Mouse (Mus musculus) regulatory T cell (primary cell): ENCODE measurements around the gene Gzmm.
"Not testable (repeated sequence)": the region's sequence is repeated elsewhere in the genome, so short reads cannot be mapped to it uniquely, and the experiment has no call there.

Experiments
- in situ Hi-C: fragments of 300-600 bp; cut with MboI, MseI; formaldehyde crosslinking; loops from one replicate; pipeline ENCODE4 v1.15.1; 2025; ENCODE audit warnings: high pct_unique_total_duplicates

Gene Gzmm

DNA sequence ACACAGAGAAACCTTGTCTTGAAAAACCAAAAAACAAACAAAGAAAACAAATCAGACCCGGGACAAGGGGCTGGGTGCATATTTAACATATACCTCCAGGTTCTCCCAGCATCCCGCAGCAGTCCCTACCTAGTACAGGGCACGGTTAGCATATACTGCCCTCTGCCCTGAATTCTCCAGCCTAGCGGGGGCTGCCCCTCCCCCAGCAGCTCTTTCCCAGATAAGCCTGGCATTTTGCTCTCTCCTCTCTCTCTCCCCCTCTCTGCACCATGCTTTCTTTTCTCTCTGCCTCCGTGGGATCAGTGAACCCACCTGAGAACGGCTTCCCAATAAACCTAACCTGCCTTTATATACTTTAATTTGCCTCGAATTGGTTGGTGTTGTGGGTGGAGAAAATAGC, 11.9 kb downstream of the Gzmm start:
- in situ Hi-C loops: no loop called here

DNA sequence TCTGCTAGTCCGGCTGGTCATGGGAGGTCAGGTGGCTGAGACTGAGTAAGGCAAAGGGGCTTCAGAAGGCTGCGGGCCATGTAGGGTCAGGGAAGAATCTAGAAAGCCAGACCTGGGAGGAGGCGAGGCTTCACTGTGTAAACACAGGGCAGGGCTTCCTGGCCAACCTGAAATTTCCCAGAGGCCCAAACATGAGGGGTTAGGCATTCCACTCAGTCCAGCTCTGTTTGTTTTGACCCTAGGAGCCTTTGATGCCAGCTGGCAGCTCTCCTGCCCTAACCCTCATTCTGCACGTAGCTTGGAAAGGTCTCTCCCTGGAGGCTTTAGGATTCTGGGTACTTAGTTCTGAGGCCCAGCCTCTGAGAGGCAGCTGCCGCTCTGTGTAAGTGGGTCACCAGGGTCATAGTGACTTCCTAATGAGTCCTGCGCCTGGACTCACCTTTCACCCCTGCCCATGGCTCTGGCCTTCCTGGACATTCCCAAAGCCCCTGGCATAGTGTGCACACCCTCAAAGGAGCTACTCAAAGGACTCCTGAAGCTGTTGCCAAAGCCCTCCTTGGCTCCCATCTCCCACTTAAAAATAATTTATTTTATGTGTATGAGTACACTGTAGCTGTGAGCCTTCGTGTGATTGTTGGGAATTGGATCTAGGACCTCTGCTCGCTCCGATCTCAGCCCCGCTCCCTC, 12.8 kb downstream of the Gzmm start:
- in situ Hi-C loops: no loop called here

DNA sequence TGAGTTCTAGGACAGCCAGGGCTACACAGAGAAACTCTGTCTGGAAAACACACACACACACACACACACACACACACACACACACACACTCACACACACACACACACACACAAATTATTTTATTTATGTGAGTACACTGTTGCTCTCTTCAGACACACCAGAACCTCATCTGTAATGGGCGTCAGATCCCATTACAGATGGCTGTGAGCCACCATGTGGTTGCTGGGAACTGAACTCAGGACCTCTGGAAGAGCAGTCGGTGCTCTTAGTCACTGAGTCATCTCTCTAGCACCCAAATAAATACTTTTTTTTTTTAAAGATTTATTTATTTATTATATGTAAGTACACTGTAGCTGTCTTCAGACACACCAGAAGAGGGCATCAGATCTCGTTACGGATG, 14.2 kb downstream of the Gzmm start:
- in situ Hi-C loops: not testable (repeated sequence)

DNA sequence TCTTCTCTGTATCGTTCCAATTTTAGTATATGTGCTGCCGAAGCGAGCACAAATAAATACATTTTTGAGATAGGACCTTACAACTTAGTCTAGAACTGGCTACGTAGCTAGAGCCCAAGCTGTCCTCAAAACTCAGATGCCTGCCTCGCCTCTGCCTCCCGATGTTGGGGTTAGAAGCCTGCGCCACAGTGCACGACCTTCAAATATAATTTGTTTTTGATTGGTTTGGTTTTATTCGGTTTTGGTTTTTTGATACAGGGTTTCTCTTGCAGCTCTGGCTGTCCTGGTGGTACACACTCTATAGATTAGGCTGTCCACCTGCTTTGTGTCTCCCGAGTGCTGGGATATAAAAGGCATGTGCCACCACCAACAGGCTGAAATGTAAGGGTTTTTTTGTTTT, 14.7 kb downstream of the Gzmm start:
- in situ Hi-C loops: no loop called here

DNA sequence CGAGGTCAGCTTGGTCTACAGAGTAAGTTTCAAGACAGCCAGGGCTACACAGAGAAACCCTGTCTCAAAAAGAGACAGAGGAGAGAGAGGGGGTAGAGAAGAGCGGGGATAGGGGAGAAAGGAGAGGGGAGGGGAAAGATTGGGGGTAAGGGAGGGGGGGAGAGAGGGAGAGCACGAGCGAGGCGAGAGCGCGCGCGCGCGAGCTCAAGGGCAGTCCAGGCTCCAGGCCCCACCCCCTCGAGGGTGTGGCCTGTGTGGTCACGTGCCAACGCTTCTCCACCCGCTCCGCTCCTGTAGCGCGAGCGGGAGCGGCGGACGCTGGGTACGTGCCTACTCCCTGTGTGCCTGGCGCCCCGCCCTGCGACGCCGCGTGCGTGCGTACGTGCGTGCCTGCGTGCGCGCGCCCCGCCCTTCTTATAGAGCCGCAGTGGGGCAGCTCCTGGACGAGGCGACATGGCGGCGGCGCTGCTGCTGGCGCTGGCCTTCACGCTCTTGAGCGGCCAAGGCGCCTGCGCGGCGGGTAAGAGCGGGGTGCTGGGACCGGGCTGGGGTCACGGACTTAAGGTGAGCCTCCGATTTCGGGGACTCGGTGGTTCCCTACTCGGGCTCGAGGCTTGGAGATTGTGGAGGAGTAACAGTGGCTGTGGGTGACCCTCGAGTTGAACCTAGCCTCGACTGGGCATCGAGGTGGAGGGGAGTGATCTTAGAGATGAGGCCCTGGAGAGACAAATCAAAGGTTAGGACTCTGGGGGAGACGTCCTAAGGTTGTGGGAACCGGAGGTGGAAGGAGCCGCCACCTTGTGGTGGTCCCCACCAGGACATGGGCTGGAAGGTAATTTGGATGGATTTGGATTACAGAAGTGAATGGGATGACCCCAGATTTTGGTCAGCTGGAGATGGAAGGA, 15.5 kb downstream of the Gzmm start, which contains the start of gene Bsg:
TSS of gene Bsg (plus strand) at position 427 of the 905 bp plus-strand sequence.
- in situ Hi-C loops: no loop called here

DNA sequence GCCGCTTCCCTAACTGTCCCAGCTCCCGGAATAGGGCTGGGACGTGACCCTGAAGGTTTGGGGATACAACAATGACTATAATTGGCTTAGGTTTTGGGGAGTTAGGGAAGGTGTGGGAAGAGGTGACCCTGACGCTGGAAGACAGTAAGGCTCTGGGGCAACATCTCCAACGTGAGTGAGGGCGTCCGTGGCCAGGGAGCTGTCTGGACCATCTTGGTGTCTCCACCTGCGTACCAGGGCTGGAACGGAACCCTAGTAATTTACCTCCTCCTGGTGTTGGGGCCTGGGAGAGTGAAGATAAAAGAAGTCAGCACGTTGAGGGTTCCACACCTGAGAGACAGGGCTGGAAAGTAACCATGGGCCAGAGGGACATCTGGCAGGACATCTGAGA, 16.1 kb downstream of the Gzmm start:
- in situ Hi-C loops: no loop called here

DNA sequence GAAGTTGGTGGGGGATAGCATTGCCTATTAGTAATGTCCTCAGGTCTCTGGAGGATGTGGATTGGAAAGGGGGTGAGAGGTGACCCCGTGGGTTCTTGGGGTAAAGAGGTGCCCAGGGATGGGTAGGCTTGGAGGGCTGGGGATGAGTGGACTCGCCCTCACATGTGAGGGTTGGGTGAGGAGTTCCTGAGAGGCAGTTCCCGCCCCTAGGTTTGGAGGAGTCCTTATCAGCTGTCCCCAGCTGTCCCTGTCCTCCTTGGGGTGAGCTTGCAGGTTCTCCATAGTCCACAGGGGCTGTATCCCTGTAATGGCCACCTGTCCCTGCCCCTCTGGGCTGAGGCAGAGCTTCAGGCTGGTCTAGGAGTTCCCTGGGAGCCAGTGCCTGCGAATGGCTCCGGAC, 17.1 kb downstream of the Gzmm start:
- in situ Hi-C loops: no loop called here

DNA sequence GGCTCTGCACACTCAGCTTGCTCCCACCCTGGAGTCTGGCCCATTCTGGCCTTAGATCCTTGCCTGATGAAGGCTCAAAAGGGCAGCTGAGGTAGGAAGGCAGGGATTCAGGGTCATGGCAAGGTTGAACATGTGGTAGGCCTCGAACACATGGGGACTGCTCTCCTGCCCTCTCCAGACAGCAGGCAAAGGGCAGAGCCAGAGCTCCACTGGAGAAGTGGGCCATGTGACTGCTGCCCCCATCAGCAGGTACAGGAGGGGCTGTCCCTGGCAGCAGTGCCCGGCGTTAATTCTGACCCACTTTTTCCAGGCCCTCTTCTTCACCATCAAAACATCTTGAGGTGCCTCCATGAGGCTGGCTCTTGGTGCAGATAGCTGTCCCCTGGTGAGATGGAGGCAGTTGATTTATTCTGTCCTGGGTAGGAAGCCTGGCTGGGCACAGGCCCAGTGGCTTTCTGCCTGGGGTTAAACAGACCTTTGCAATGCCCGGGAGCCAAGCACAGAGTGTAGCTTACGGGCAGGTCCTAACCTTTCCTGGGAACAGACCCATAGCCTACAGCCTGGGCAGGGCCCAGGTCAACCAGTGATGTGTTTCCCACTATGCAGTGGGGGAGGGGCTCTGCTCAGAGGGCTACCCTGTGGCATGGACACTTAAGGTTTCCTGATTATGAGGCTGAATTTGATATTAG, 17.7 kb downstream of the Gzmm start:
- in situ Hi-C loops: no loop called here

DNA sequence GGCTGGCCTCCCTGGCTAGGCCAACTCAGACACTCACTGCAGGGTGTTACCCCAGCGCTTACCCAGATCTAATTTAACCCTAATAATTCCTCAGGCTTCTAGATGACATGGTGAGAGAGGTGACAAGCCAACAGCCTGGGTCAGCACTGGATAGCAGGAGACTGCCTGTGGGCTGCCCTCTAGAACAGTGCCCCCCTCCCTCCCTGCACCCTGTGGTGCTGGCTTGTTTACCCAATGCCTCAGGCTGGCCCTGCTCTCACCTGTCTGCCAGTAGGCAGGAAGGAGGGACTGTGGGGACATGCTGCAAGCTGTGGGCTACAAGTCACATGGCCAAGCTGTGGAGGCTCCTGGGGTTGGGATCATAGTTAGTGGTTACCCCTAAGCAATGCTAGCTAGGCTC, 18.3 kb downstream of the Gzmm start:
- in situ Hi-C loops: no loop called here

DNA sequence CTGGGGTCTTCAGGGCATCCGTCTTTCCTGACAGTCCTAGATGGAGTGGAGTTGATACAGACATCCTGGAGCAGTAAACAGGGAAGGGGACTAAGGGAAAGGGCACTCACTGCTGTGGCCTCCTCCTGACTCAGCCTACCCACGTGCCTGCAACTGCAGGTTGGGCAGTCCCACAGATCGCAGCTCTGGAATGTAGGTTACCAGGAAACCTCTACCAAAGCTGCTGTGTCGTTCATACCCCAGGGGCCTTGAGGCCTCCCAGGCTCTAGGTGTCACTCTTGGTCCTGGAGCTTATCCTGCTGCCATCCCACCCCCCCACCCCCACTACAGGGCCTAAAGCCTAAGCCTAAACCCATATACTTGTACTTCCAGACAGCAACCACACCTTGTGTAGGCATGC, 18.9 kb downstream of the Gzmm start:
- in situ Hi-C loops: no loop called here

DNA sequence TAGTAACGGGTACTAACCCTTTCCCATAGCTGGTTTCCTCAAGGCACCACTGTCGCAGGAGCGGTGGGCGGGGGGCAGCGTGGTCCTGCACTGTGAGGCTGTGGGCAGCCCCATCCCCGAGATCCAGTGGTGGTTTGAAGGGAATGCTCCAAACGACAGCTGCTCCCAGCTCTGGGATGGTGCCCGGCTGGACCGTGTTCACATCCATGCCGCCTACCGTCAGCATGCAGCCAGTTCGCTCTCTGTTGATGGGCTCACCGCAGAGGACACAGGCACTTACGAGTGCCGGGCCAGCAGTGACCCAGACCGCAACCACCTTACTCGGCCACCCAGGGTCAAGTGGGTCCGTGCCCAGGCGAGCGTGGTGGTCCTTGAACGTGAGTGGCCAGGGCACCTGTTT, 19.8 kb downstream of the Gzmm start:
- in situ Hi-C loops: no loop called here

DNA sequence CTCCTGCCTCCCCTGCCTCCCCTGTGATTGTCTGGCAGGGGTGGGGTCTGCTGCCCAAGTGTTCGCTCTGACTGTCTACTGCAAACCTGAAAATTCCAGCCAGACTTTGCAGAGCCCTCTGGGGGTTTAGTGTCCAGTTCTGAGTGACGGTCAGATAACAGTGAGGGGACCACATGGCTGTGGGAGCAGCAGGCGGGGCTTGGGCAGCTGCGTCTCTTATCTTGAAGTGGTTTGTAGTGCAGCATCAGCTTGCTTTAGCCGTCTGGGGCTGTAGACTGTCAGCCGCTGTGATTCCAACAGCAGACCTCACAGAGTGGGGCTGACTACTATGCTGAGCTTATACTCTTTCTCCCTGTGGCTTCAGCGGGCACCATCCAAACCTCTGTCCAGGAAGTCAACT, 20.5 kb downstream of the Gzmm start:
- in situ Hi-C loops: no loop called here

DNA sequence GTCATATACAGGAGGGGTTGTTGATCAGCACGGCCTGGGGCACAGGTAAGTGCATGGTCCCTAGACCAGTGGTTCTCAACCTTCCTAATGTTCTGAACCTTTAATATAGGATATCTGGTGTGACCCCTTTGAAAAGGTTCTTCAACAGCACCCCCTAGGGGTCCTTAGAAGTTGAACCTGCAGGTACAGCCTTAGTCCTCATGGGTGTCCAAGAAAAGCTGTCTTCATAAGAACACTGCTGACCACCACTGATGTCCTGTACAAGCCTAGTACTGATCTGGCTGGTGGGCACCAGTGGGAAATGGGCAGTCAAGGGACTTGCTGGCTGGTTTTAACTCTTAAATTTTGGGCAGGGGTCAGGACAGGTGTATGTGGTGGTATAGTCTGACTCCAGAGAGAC, 23.2 kb downstream of the Gzmm start:
- in situ Hi-C loops: loop anchor here (5.0 kb wide), 1 partner anchor 75 kb away; no protein-coding TSS in a partner anchor

DNA sequence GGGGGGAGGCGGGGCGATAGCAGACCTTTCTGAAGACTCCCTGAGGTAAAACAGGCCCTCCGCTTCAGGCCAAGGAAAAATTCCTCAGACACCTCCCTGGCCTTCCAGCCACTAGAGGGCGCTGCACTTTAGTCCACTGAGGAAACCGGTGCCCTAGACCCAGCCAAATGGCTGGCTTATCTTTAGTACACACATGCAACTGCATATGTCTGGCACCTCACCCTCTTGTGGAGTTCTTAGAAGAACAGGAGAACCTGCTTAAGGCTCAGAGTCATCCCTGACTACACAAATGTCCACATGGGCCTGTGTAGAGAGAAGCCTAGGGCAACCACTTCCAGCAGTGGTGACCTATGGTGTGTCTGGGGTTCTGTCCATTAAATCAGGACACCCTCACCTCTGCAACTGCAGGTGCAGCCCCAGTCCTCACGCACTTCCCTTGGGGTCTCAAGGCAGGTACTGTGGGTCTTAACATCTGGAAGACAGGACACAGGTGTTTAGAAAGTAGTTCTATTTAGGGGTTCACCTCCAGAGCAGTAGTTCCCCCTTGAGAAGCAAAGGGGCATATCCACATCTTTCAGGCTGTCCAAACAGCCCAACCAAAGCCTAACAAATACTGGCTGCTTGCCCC, 23.8 kb downstream of the Gzmm start:
- in situ Hi-C loops: loop anchor here (5.0 kb wide), 1 partner anchor 75 kb away; no protein-coding TSS in a partner anchor

DNA sequence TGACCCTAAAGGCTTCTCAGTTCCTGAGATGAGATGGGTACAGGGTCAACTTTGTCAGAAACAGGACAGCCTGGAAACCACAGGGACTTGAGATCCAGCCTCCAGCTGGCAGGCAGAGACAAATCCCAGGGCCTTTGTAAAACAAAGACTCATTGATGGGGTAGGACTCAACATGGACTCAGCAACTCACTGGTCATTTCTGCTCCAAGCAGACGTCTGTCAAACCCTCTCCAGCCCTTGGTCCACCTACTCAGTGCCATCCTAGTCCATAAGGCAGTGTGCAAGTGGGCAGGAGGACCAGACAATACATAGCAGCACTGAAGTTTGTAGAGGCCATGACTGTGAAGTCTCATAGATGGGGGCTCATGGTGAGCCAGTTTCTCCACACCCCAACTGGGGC, 24.3 kb downstream of the Gzmm start:
- in situ Hi-C loops: loop anchor here (5.0 kb wide), 1 partner anchor 74 kb away; no protein-coding TSS in a partner anchor

DNA sequence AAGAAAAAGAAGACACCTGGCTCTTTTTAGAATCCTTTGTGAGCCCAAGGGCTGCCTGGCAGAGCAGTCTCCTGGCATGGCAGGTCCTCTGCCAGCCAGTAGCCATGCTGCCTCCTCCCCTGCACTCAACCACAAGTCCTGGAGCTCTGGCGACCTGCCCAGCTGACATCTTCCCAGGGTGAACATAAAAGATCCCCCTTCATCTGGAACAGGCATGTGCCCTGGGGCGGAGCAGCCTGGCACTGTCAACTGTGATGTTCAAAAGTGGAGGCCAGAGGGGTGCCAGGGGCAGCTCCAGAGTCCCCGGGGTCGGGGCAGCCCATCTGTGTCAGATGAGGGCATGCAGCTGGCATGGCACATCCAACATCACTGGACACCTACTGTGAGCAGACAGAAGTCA, 26.2 kb downstream of the Gzmm start:
- in situ Hi-C loops: loop anchor here (5.0 kb wide), 1 partner anchor 72 kb away; no protein-coding TSS in a partner anchor

DNA sequence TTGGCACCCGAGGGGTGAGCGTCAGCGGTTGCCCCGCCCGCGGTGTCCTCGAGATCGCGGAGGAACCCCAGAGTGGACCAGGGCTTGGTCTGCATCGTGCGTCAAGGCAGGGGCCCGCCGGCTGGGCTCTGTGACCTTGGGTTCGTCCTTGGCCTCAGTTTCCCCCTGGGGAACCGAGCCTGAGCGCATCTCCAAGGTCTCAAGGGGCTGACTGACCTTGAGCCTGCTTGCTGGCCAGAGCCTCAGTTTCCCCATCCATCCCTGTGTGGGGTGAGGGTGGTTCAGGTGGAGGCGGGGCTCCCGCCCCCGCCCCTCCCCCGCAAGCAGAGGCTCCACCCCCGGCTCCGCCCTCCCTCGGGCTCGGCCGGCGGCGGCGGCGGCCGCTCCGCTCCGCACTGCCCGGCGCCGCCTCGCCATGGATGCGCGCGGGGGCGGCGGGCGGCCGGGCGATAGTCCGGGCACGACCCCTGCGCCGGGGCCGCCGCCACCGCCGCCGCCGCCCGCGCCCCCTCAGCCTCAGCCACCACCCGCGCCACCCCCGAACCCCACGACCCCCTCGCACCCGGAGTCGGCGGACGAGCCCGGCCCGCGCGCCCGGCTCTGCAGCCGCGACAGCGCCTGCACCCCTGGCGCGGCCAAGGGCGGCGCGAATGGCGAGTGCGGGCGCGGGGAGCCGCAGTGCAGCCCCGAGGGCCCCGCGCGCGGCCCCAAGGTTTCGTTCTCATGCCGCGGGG, 27.6 kb downstream of the Gzmm start, which contains the start of gene Hcn2:
TSS of gene Hcn2 (plus strand) at position 381 of the 734 bp plus-strand sequence.
- in situ Hi-C loops: no loop called here

DNA sequence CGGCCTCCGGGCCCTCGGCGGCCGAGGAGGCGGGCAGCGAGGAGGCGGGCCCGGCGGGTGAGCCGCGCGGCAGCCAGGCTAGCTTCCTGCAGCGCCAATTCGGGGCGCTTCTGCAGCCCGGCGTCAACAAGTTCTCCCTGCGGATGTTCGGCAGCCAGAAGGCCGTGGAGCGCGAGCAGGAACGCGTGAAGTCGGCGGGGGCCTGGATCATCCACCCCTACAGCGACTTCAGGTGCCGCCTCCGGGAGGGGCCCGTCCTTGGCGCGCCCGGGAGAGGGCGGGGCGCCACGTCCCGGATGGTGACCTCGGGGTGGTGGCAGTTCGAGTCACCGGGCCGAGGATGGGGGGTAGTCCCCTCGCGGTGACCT, 28.2 kb downstream of the Gzmm start:
- in situ Hi-C loops: no loop called here

DNA sequence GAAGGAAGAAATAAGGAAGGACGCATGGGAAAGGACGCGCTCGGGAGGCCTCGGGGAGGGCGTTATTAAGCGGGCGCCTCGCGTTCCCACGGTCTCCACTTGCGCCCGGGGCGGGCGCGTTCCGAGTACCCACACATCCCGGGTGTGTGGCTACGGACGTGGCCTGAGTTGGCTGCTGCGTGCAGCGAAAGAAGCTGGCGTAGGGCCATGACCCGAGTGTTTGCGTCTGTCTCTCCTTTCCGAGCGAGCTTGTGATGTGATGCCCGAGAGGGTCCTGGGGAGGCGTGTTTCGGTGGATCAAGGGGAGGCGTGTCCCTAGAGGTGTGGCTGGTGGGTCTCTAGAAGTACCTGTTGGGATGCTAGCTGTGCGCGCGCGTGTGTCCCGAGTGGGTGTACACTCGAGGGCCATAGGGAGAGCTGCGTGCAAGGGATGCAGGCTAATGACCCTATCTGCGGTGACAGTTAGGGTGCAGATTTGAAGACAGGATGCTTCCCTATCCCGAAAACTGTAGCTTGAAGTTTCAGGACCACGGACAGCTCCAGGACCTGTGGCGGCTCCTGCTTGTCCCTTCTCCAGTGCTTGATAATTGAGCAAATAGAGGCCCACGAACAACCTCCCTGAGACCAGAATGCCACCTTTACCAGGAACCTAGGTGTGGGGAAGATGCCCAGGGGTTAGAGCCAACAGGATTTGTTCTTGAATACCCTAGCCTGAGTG, 29.0 kb downstream of the Gzmm start:
- in situ Hi-C loops: no loop called here

DNA sequence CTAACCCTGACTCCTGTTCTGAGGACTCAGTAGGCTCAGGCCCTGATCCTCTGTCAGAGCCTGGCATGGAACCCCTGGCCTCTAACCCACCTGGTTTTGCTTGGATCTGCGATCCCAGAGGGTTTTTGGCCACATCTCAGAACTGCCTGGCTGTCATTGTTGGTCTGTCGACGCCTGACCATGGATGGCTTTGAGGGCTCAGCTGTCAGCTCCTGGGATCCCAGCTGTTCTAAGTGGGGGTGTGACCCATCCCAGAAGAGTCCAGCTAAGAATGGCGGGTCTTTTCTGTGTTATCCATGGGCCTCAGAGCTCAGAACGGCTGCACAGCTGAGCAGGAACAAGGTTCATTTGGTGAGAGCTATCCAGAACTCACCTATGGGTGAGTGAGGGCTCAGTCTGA, 32.3 kb downstream of the Gzmm start:
- in situ Hi-C loops: no loop called here
